Mouse (Mus musculus): ENCODE measurements around the gene Slc6a20a. TPM values are rescaled to one million over a fixed set of nuclear protein-coding genes. Genes with fewer than 3 reads are reported as not detected.

Slc6a20a gene
- 5.6 and 6.3 TPM in 2 replicates for polyA plus RNA-seq (2015; fragmentation: Nextera tagmentation; extraction: Ambion mirVana)

- H3K27me3 ChIP-seq, result peaks cover 73% of the 10 kb centered on the region
- H3K9me3 ChIP-seq, result no peaks in the 10 kb centered on the region
- peaks cover 12% of the 10 kb centered on the region for H3K4me1 ChIP-seq (replicated peaks)
- H3K4me2 ChIP-seq, result peak within 1 kb of the TSS; percentile 77
- WGBS, result under 1% methylated on average over 73 of the region's 73 CpGs
- no peaks in the 10 kb centered on the region for H3K36me3 ChIP-seq
- peak within 1 kb of the TSS; percentile 44 for H3K4me3 ChIP-seq
- no peak for ATAC-seq (ENCODE audit: low FRiP score)
- H3K9ac ChIP-seq, result peak within 1 kb of the TSS; percentile 68
- no peak within 1 kb of the TSS for H3K27ac ChIP-seq
Observed at GRCm38 (mm10) chr9:123678327-123679105, at the start of gene Slc6a20a, which contains the start of gene Ccr9. Gene Slc6a20a, minus strand, starts transcription at chr9:123678885. Gene Ccr9, plus strand, starts transcription at chr9:123678439.

- ATAC-seq (ENCODE audit: low FRiP score), result no peak
- Histone ChIP-seq H3K4me2 (no peak overlapping the region), H3K27me3 (peaks cover 5% of the 10 kb centered on the region; the same call in 1 of the 2 replicates), H3K4me3 (no peak overlapping the region), H3K9me3 (no peaks in the 10 kb centered on the region), H3K27ac (no peak overlapping the region), H3K4me1 (replicated peaks) (no peaks in the 10 kb centered on the region), H3K9ac (no peak overlapping the region), H3K36me3 (no peaks in the 10 kb centered on the region)
- 86% methylated on average over 2 of the region's 2 CpGs for WGBS
Observed at GRCm38 (mm10) chr9:123722737-123723493, 44.2 kb upstream of the Slc6a20a start.

GRCm38 (mm10) chr9:123717186-123718008 lies 38.7 kb upstream of the Slc6a20a start, which contains the start of gene Lztfl1:
Gene Lztfl1, minus strand, starts transcription at chr9:123717697.
- Histone ChIP-seq H3K9me3 (no peaks in the 10 kb centered on the region), H3K27ac (peak within 1 kb of the TSS; percentile 69)
- peak; percentile 100 for ATAC-seq (ENCODE audit: low FRiP score)

GRCm38 (mm10) chr9:123716301-123716700 lies 37.6 kb upstream of the Slc6a20a start:
- peaks cover 14% of the 10 kb centered on the region for H3K4me1 ChIP-seq (replicated peaks)
- H3K4me3 ChIP-seq, result peak overlapping the region; percentile 62; the same call in 1 of the 2 replicates
- H3K9ac ChIP-seq, result peak overlapping the region; percentile 55
- no peaks in the 10 kb centered on the region for H3K27me3 ChIP-seq
- peaks cover 3% of the 10 kb centered on the region; the same call in 1 of the 2 replicates for H3K36me3 ChIP-seq
- H3K27ac ChIP-seq, result no peak overlapping the region
- WGBS, result 69% methylated on average over 3 of the region's 3 CpGs
- peak overlapping the region; percentile 68 for H3K4me2 ChIP-seq
- ATAC-seq (ENCODE audit: low FRiP score), result no peak
- H3K9me3 ChIP-seq, result no peaks in the 10 kb centered on the region

More at GRCm38 (mm10) chr9:123717186-123718008, 38.7 kb upstream of the Slc6a20a start, which contains the start of gene Lztfl1:
- 1% methylated on average over 52 of the region's 55 CpGs for WGBS
- Histone ChIP-seq H3K27me3 (no peaks in the 10 kb centered on the region), H3K4me3 (peak within 1 kb of the TSS; percentile 62), H3K36me3 (no peaks in the 10 kb centered on the region), H3K9ac (peak within 1 kb of the TSS; percentile 75), H3K4me2 (peak within 1 kb of the TSS; percentile 74), H3K4me1 (replicated peaks) (peaks cover 14% of the 10 kb centered on the region)

GRCm38 (mm10) chr9:123713111-123713510 lies 34.4 kb upstream of the Slc6a20a start:
- no peaks in the 10 kb centered on the region for H3K9me3 ChIP-seq
- H3K4me2 ChIP-seq, result no peak overlapping the region
- WGBS, result 95% methylated on average over 2 of the region's 2 CpGs
- peaks cover 22% of the 10 kb centered on the region for H3K36me3 ChIP-seq
- no peak for ATAC-seq (ENCODE audit: low FRiP score)
- no peak overlapping the region for H3K4me3 ChIP-seq
- no peaks in the 10 kb centered on the region for H3K27me3 ChIP-seq
- peaks cover 14% of the 10 kb centered on the region for H3K4me1 ChIP-seq (replicated peaks)
- no peak overlapping the region for H3K9ac ChIP-seq
- no peak overlapping the region for H3K27ac ChIP-seq

GRCm38 (mm10) chr9:123709226-123709625 lies 30.5 kb upstream of the Slc6a20a start:
- ATAC-seq (ENCODE audit: low FRiP score), result no peak
- Histone ChIP-seq H3K4me1 (replicated peaks) (no peaks in the 10 kb centered on the region), H3K27ac (no peak overlapping the region), H3K4me3 (no peak overlapping the region), H3K9ac (no peak overlapping the region), H3K4me2 (no peak overlapping the region), H3K27me3 (no peaks in the 10 kb centered on the region), H3K9me3 (no peaks in the 10 kb centered on the region), H3K36me3 (peaks cover 42% of the 10 kb centered on the region)
- 54% methylated on average over 2 of the region's 2 CpGs for WGBS

- no peaks in the 10 kb centered on the region for H3K4me1 ChIP-seq (replicated peaks)
- H3K27me3 ChIP-seq, result no peaks in the 10 kb centered on the region
- no peak for ATAC-seq (ENCODE audit: low FRiP score)
- H3K4me2 ChIP-seq, result no peak overlapping the region
- peaks cover 63% of the 10 kb centered on the region for H3K36me3 ChIP-seq
- 95% methylated on average over 5 of the region's 5 CpGs for WGBS
- no peak overlapping the region for H3K9ac ChIP-seq
- no peak overlapping the region for H3K4me3 ChIP-seq
- H3K27ac ChIP-seq, result no peak overlapping the region
- H3K9me3 ChIP-seq, result no peaks in the 10 kb centered on the region
Observed at GRCm38 (mm10) chr9:123701822-123702221, 23.1 kb upstream of the Slc6a20a start.

- Histone ChIP-seq H3K36me3 (peaks cover 50% of the 10 kb centered on the region), H3K9ac (no peak overlapping the region), H3K27me3 (no peaks in the 10 kb centered on the region), H3K4me1 (replicated peaks) (no peaks in the 10 kb centered on the region), H3K4me2 (no peak overlapping the region), H3K27ac (no peak overlapping the region), H3K4me3 (no peak overlapping the region), H3K9me3 (no peaks in the 10 kb centered on the region)
- WGBS, result 92% methylated on average over 3 of the region's 3 CpGs
- ATAC-seq (ENCODE audit: low FRiP score), result no peak
Observed at GRCm38 (mm10) chr9:123695634-123696302, 17.1 kb upstream of the Slc6a20a start.

GRCm38 (mm10) chr9:123688227-123688626 lies 9.5 kb upstream of the Slc6a20a start:
- Histone ChIP-seq H3K4me2 (no peak overlapping the region), H3K27ac (no peak overlapping the region), H3K4me1 (replicated peaks) (no peaks in the 10 kb centered on the region), H3K4me3 (no peak overlapping the region), H3K9me3 (no peaks in the 10 kb centered on the region), H3K9ac (no peak overlapping the region), H3K36me3 (peaks cover 16% of the 10 kb centered on the region), H3K27me3 (0 out of 2 replicates have a peak, but pooled peaks cover 4% of the 10 kb centered on the region)
- 72% methylated on average over 1 of the region's 1 CpGs for WGBS
- no peak for ATAC-seq (ENCODE audit: low FRiP score)

- no peak for ATAC-seq (ENCODE audit: low FRiP score)
- H3K4me3 ChIP-seq, result no peak overlapping the region
- H3K4me1 ChIP-seq (replicated peaks), result no peaks in the 10 kb centered on the region
- no peak overlapping the region for H3K27ac ChIP-seq
- H3K27me3 ChIP-seq, result peaks cover 6% of the 10 kb centered on the region
- no peaks in the 10 kb centered on the region for H3K9me3 ChIP-seq
- H3K9ac ChIP-seq, result no peak overlapping the region
- 71% methylated on average over 5 of the region's 5 CpGs for WGBS
- H3K36me3 ChIP-seq, result no peaks in the 10 kb centered on the region
- no peak overlapping the region for H3K4me2 ChIP-seq
Observed at GRCm38 (mm10) chr9:123686206-123686605, 7.5 kb upstream of the Slc6a20a start.

GRCm38 (mm10) chr9:123683704-123684103 lies 5.0 kb upstream of the Slc6a20a start:
- peaks cover 31% of the 10 kb centered on the region for H3K27me3 ChIP-seq
- peaks cover 3% of the 10 kb centered on the region for H3K4me1 ChIP-seq (replicated peaks)
- no peaks in the 10 kb centered on the region for H3K9me3 ChIP-seq
- H3K36me3 ChIP-seq, result no peaks in the 10 kb centered on the region
- no peak overlapping the region for H3K4me2 ChIP-seq
- H3K4me3 ChIP-seq, result no peak overlapping the region
- WGBS, result 69% methylated on average over 3 of the region's 3 CpGs
- no peak for ATAC-seq (ENCODE audit: low FRiP score)
- no peak overlapping the region for H3K27ac ChIP-seq
- H3K9ac ChIP-seq, result no peak overlapping the region
